Mouse (Mus musculus): ENCODE results near the gene 1600014C23Rik. TPM values are rescaled to one million over a fixed set of nuclear protein-coding genes. Genes with fewer than 3 reads are reported as not detected.

1600014C23Rik gene
- polyA plus RNA-seq, 1 experiment from 2014 or later = not detected

GRCm38 (mm10) chr17:45727983-45728723, 5.5 kb downstream of the 1600014C23Rik start:
- no peak overlapping the region for H3K9ac ChIP-seq (ENCODE audit: low read depth, low read length)
- H3K4me3 ChIP-seq (ENCODE audit: low read depth, low read length) = no peak overlapping the region
- H3K27ac ChIP-seq (replicated peaks; ENCODE audit: low read depth, low read length) = no peak overlapping the region
- 53% methylated on average over 8 of the region's 8 CpGs for WGBS
- peaks cover 8% of the 10 kb centered on the region for H3K27me3 ChIP-seq (replicated peaks; ENCODE audit: control insufficient read depth, insufficient read depth, low read length)
- no peak overlapping the region for H3K4me2 ChIP-seq (ENCODE audit: low read depth, low read length)
- ATAC-seq (ENCODE audit: low read depth) (no peak), DNase-seq (ENCODE audit: low spot score) (no peak)
- peaks cover 3% of the 10 kb centered on the region; the same call in 1 of the 2 replicates for H3K4me1 ChIP-seq (ENCODE audit: control insufficient read depth, insufficient read depth, low read length)
- H3K9me3 ChIP-seq (ENCODE audit: control insufficient read depth, low read length) = no peaks in the 10 kb centered on the region
- no peaks in the 10 kb centered on the region for H3K36me3 ChIP-seq (ENCODE audit: control insufficient read depth, insufficient read depth, low read length)

DNA sequence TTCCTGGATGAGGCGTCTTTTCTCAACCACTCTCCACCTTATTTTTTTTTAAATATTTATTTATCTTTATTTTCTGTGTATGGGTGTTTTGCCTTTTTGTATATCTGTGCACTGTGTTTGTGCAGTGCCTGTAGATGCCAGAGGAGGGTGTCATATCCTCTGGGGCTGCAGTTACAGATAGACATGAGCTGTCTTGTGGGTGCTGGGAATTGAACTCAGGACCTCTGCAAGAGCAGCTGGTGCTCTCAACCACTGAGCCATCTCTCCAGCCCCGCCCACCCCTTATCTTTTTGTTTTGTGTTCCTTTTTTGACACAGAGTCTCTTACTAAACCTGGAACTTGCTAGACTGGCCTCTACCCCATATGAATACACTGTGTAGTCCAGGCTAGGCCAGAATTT, 6.2 kb downstream of the 1600014C23Rik start:
- H3K4me2 ChIP-seq (ENCODE audit: low read depth, low read length) = no peak overlapping the region
- no peak overlapping the region for H3K9ac ChIP-seq (ENCODE audit: low read depth, low read length)
- peaks cover 2% of the 10 kb centered on the region for H3K27me3 ChIP-seq (replicated peaks; ENCODE audit: control insufficient read depth, insufficient read depth, low read length)
- 82% methylated on average over 2 of the region's 2 CpGs for WGBS
- no peak overlapping the region for H3K27ac ChIP-seq (replicated peaks; ENCODE audit: low read depth, low read length)
- no peak for ATAC-seq (ENCODE audit: low read depth)
- H3K36me3 ChIP-seq (ENCODE audit: control insufficient read depth, insufficient read depth, low read length) = no peaks in the 10 kb centered on the region
- no peak overlapping the region for H3K4me3 ChIP-seq (ENCODE audit: low read depth, low read length)
- H3K9me3 ChIP-seq (ENCODE audit: control insufficient read depth, low read length) = no peaks in the 10 kb centered on the region
- DNase-seq (ENCODE audit: low spot score) = no peak
- H3K4me1 ChIP-seq (ENCODE audit: control insufficient read depth, insufficient read depth, low read length) = peaks cover 3% of the 10 kb centered on the region; the same call in 1 of the 2 replicates

- Histone ChIP-seq H3K9me3 (ENCODE audit: control insufficient read depth, low read length) (no peaks in the 10 kb centered on the region), H3K4me2 (ENCODE audit: low read depth, low read length) (no peak overlapping the region), H3K9ac (ENCODE audit: low read depth, low read length) (no peak overlapping the region), H3K27ac (replicated peaks; ENCODE audit: low read depth, low read length) (no peak overlapping the region), H3K36me3 (ENCODE audit: control insufficient read depth, insufficient read depth, low read length) (no peaks in the 10 kb centered on the region), H3K4me1 (ENCODE audit: control insufficient read depth, insufficient read depth, low read length) (peaks cover 3% of the 10 kb centered on the region; the same call in 1 of the 2 replicates), H3K27me3 (replicated peaks; ENCODE audit: control insufficient read depth, insufficient read depth, low read length) (no peaks in the 10 kb centered on the region), H3K4me3 (ENCODE audit: low read depth, low read length) (no peak overlapping the region)
- no peak for DNase-seq (ENCODE audit: low spot score)
- no peak for ATAC-seq (ENCODE audit: low read depth)
- 56% methylated on average over 7 of the region's 7 CpGs for WGBS
These were observed 7.4 kb downstream of the 1600014C23Rik start for GRCm38 (mm10) chr17:45726249-45726648.

DNA sequence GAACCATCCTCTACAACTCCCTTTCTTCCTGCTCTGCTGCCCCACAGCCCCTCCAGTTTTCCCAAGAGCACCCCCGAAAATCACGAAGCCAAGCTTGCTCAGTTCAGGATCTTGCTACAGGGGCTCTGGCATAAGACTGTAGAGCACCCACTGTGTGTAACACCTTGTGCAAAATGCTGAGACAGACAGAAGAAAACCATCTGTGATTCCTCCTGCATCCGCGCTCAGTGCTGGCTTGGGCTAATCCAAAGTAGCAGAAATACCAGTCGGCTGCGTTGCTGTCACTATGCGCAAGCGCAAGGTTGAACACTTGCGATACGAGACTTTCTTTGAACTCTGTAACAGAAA, 9.1 kb downstream of the 1600014C23Rik start:
- WGBS = 86% methylated on average over 10 of the region's 10 CpGs
- no peaks in the 10 kb centered on the region for H3K27me3 ChIP-seq (replicated peaks; ENCODE audit: control insufficient read depth, insufficient read depth, low read length)
- no peak for ATAC-seq (ENCODE audit: low read depth)
- H3K9me3 ChIP-seq (ENCODE audit: control insufficient read depth, low read length) = no peaks in the 10 kb centered on the region
- no peak overlapping the region for H3K4me2 ChIP-seq (ENCODE audit: low read depth, low read length)
- no peaks in the 10 kb centered on the region for H3K36me3 ChIP-seq (ENCODE audit: control insufficient read depth, insufficient read depth, low read length)
- H3K9ac ChIP-seq (ENCODE audit: low read depth, low read length) = no peak overlapping the region
- no peak overlapping the region for H3K27ac ChIP-seq (replicated peaks; ENCODE audit: low read depth, low read length)
- no peak overlapping the region for H3K4me3 ChIP-seq (ENCODE audit: low read depth, low read length)
- no peak for DNase-seq (ENCODE audit: low spot score)
- H3K4me1 ChIP-seq (ENCODE audit: control insufficient read depth, insufficient read depth, low read length) = peaks cover 3% of the 10 kb centered on the region; the same call in 1 of the 2 replicates

GRCm38 (mm10) chr17:45723732-45724573, 9.7 kb downstream of the 1600014C23Rik start:
- peak overlapping the region; percentile 53 for H3K4me2 ChIP-seq (ENCODE audit: low read depth, low read length)
- peak overlapping the region; percentile 75 for H3K27ac ChIP-seq (replicated peaks; ENCODE audit: low read depth, low read length)
- ATAC-seq (ENCODE audit: low read depth) = peak; percentile 72
- peak overlapping the region; percentile 71 for H3K9ac ChIP-seq (ENCODE audit: low read depth, low read length)
- DNase-seq (ENCODE audit: low spot score) = peak; percentile 92
- H3K9me3 ChIP-seq (ENCODE audit: control insufficient read depth, low read length) = no peaks in the 10 kb centered on the region
- peak overlapping the region; percentile 44 for H3K4me3 ChIP-seq (ENCODE audit: low read depth, low read length)
- peaks cover 3% of the 10 kb centered on the region; the same call in 1 of the 2 replicates for H3K4me1 ChIP-seq (ENCODE audit: control insufficient read depth, insufficient read depth, low read length)
- no peaks in the 10 kb centered on the region for H3K36me3 ChIP-seq (ENCODE audit: control insufficient read depth, insufficient read depth, low read length)
- WGBS = 3% methylated on average over 25 of the region's 25 CpGs
- no peaks in the 10 kb centered on the region for H3K27me3 ChIP-seq (replicated peaks; ENCODE audit: control insufficient read depth, insufficient read depth, low read length)

DNA sequence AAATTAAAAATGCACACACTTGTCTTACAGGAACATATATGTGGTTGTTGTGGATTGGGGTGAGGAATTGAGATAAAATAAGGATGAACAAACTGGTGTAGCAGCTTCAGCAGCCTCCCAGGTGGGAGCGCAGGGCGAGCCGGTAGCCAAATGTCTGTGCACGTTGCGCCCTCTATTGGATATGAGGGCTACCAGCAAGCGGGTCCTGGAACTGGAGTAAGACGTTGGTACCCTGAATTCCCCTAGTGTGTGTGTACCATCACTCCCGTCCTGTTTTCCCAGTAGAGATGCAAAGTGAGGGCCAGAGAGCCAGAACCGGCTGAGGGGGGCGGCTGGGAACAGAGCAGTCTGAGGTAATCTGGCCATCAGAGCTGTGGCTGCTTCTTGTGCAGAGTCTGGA, 15.3 kb downstream of the 1600014C23Rik start:
- H3K27me3 ChIP-seq (replicated peaks; ENCODE audit: control insufficient read depth, insufficient read depth, low read length) = no peaks in the 10 kb centered on the region
- DNase-seq (ENCODE audit: low spot score) (peak; percentile 73), ATAC-seq (ENCODE audit: low read depth) (peak; percentile 73)
- H3K9me3 ChIP-seq (ENCODE audit: control insufficient read depth, low read length) = no peaks in the 10 kb centered on the region
- no peak overlapping the region for H3K4me2 ChIP-seq (ENCODE audit: low read depth, low read length)
- no peaks in the 10 kb centered on the region for H3K36me3 ChIP-seq (ENCODE audit: control insufficient read depth, insufficient read depth, low read length)
- no peaks in the 10 kb centered on the region for H3K4me1 ChIP-seq (ENCODE audit: control insufficient read depth, insufficient read depth, low read length)
- no peak overlapping the region for H3K27ac ChIP-seq (replicated peaks; ENCODE audit: low read depth, low read length)
- H3K4me3 ChIP-seq (ENCODE audit: low read depth, low read length) = no peak overlapping the region
- H3K9ac ChIP-seq (ENCODE audit: low read depth, low read length) = no peak overlapping the region
- WGBS = 10% methylated on average over 10 of the region's 10 CpGs

GRCm38 (mm10) chr17:45711525-45711924, 22.1 kb downstream of the 1600014C23Rik start:
- H3K4me3 ChIP-seq (ENCODE audit: low read depth, low read length) = no peak overlapping the region
- no peaks in the 10 kb centered on the region for H3K36me3 ChIP-seq (ENCODE audit: control insufficient read depth, insufficient read depth, low read length)
- DNase-seq (ENCODE audit: low spot score) (no peak), ATAC-seq (ENCODE audit: low read depth) (no peak)
- WGBS = 49% methylated on average over 3 of the region's 3 CpGs
- no peaks in the 10 kb centered on the region for H3K27me3 ChIP-seq (replicated peaks; ENCODE audit: control insufficient read depth, insufficient read depth, low read length)
- H3K9ac ChIP-seq (ENCODE audit: low read depth, low read length) = no peak overlapping the region
- H3K4me2 ChIP-seq (ENCODE audit: low read depth, low read length) = no peak overlapping the region
- no peaks in the 10 kb centered on the region for H3K9me3 ChIP-seq (ENCODE audit: control insufficient read depth, low read length)
- no peaks in the 10 kb centered on the region for H3K4me1 ChIP-seq (ENCODE audit: control insufficient read depth, insufficient read depth, low read length)
- no peak overlapping the region for H3K27ac ChIP-seq (replicated peaks; ENCODE audit: low read depth, low read length)

GRCm38 (mm10) chr17:45710407-45710806, 23.2 kb downstream of the 1600014C23Rik start:
- H3K4me1 ChIP-seq (ENCODE audit: control insufficient read depth, insufficient read depth, low read length) = no peaks in the 10 kb centered on the region
- no peak overlapping the region for H3K27ac ChIP-seq (replicated peaks; ENCODE audit: low read depth, low read length)
- WGBS = 75% methylated on average over 8 of the region's 8 CpGs
- H3K9me3 ChIP-seq (ENCODE audit: control insufficient read depth, low read length) = no peaks in the 10 kb centered on the region
- no peak overlapping the region for H3K4me2 ChIP-seq (ENCODE audit: low read depth, low read length)
- ATAC-seq (ENCODE audit: low read depth) (no peak), DNase-seq (ENCODE audit: low spot score) (no peak)
- H3K36me3 ChIP-seq (ENCODE audit: control insufficient read depth, insufficient read depth, low read length) = no peaks in the 10 kb centered on the region
- H3K4me3 ChIP-seq (ENCODE audit: low read depth, low read length) = no peak overlapping the region
- no peaks in the 10 kb centered on the region for H3K27me3 ChIP-seq (replicated peaks; ENCODE audit: control insufficient read depth, insufficient read depth, low read length)
- no peak overlapping the region for H3K9ac ChIP-seq (ENCODE audit: low read depth, low read length)
